ENCODE assay signal across 29 mouse cellular contexts in the genomic region with DNA sequence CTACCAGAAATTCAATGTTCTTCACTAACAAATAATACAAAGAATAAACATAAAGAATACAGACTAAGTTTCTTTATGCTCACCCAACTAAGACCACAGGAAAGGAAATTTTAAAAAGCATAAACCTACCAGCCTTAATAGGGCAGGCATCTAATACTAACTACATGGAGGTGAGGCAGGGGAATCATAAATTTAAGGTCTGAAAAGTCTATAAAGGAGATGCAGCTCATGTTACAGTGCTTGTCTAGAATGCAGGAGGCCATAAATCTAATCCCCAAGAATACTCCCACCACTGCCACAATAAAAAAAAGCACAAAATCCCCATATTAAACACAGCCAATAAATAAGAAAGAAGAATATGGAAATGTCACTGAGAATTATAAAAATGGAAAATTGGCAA. TPM values are rescaled to one million over a fixed set of nuclear protein-coding genes. Genes with fewer than 3 reads are reported as not detected.
DNase-seq lines count a peak whose midpoint lies in the region; ATAC-seq and TF ChIP-seq lines count a peak whose summit lies in the region.
"Had no signal": no experiment of that assay in that cellular context is flagged by ENCODE, and none has a peak within 500 bp of the region (broad histone marks: within the 10 kb centered on the region; RNA-seq: fewer than 3 reads in every experiment).

No protein-coding gene starts in this region.

- H3K9me3 ChIP-seq in kidney, embryonic 16.5 days (ENCODE audit: low read length), result no peaks in the 10 kb centered on the region
- H3K9me3 ChIP-seq in limb, embryonic 11.5 days (ENCODE audit: control insufficient read depth, low read length), result no peaks in the 10 kb centered on the region
- H3K9me3 ChIP-seq in limb, embryonic 10.5 days (replicated peaks), result no peaks in the 10 kb centered on the region
- H3K9me3 ChIP-seq in intestine, postnatal 0 days (ENCODE audit: control insufficient read depth), result no peaks in the 10 kb centered on the region
- H3K9me3 ChIP-seq: embryonic facial prominence, embryonic 13.5 days; embryonic facial prominence, embryonic 15.5 days; forebrain, embryonic 10.5 days; forebrain, embryonic 12.5 days; G1E had no signal

- DNase-seq in embryo, embryonic 11 days, result peak; percentile 10
- no peak for DNase-seq in embryo, embryonic 9.5 days (ENCODE audit: extremely low spot score)
- DNase-seq in kidney, postnatal 4 days, result no peak
- no peak for DNase-seq in limb, embryonic 11.5 days (ENCODE audit: low spot score)
- DNase-seq in limb, embryonic 10.5 days (ENCODE audit: low spot score), result no peak
- DNase-seq: adrenal gland, adult 2 months; adrenal gland, postnatal 10 days; adrenal gland, postnatal 25 days; B cell, adult 2 months; cerebellum, adult 11 months; cerebellum, adult 18-20 months; cerebellum, adult 8-10 months; cerebellum, adult 9-11 months; cerebellum, postnatal 14 days; cerebellum, postnatal 36 days had no signal

- peaks cover 25% of the 10 kb centered on the region for H3K4me1 ChIP-seq in kidney, embryonic 16.5 days (ENCODE audit: insufficient read depth, low read length)
- peaks cover 8% of the 10 kb centered on the region; the same call in 1 of the 2 replicates for H3K4me1 ChIP-seq in limb, embryonic 11.5 days (ENCODE audit: control insufficient read depth, insufficient read depth, low read length)
- H3K4me1 ChIP-seq in limb, embryonic 10.5 days, result peaks cover 26% of the 10 kb centered on the region
- no peaks in the 10 kb centered on the region for H3K4me1 ChIP-seq in intestine, postnatal 0 days (replicated peaks; ENCODE audit: control insufficient read depth, insufficient read depth, low read length)

- no peak overlapping the region for H3K9ac ChIP-seq in kidney, embryonic 16.5 days (replicated peaks; ENCODE audit: low read length)
- no peak overlapping the region for H3K9ac ChIP-seq in limb, embryonic 11.5 days (ENCODE audit: low read length)
- no peak overlapping the region for H3K9ac ChIP-seq in intestine, postnatal 0 days (ENCODE audit: low read depth, low read length)
- H3K9ac ChIP-seq: embryonic facial prominence, embryonic 13.5 days; embryonic facial prominence, embryonic 15.5 days; forebrain, embryonic 12.5 days had no signal

- no peak overlapping the region for H3K4me3 ChIP-seq in kidney, embryonic 16.5 days (ENCODE audit: low read length)
- H3K4me3 ChIP-seq in limb, embryonic 11.5 days (ENCODE audit: low read depth, low read length), result no peak overlapping the region
- no peak overlapping the region for H3K4me3 ChIP-seq in limb, embryonic 10.5 days
- H3K4me3 ChIP-seq in intestine, postnatal 0 days (ENCODE audit: low read depth, low read length), result no peak overlapping the region
- H3K4me3 ChIP-seq: embryonic facial prominence, embryonic 13.5 days; embryonic facial prominence, embryonic 15.5 days; erythroblast, embryonic 14.5 days; forebrain, embryonic 10.5 days; forebrain, embryonic 12.5 days had no signal

- no peak overlapping the region for H3K27ac ChIP-seq in kidney, embryonic 16.5 days (ENCODE audit: low read length)
- no peak overlapping the region; the same call in 1 of the 2 replicates for H3K27ac ChIP-seq in limb, embryonic 11.5 days (replicated peaks; ENCODE audit: low read depth, low read length)
- no peak overlapping the region for H3K27ac ChIP-seq in limb, embryonic 10.5 days
- H3K27ac ChIP-seq in intestine, postnatal 0 days (ENCODE audit: low read depth, low read length), result no peak overlapping the region
- H3K27ac ChIP-seq: embryonic facial prominence, embryonic 13.5 days; embryonic facial prominence, embryonic 15.5 days; forebrain, embryonic 10.5 days; forebrain, embryonic 12.5 days had no signal

- H3K4me2 ChIP-seq in kidney, embryonic 16.5 days (replicated peaks; ENCODE audit: low read depth, low read length), result no peak overlapping the region
- no peak overlapping the region for H3K4me2 ChIP-seq in limb, embryonic 11.5 days (ENCODE audit: low read depth, severe bottlenecking)
- H3K4me2 ChIP-seq in intestine, postnatal 0 days (replicated peaks; ENCODE audit: low read depth), result no peak overlapping the region
- H3K4me2 ChIP-seq: embryonic facial prominence, embryonic 13.5 days; embryonic facial prominence, embryonic 15.5 days; forebrain, embryonic 12.5 days had no signal

- H3K27me3 ChIP-seq in kidney, embryonic 16.5 days (ENCODE audit: insufficient read depth, low read length), result no peaks in the 10 kb centered on the region
- H3K27me3 ChIP-seq in limb, embryonic 11.5 days (ENCODE audit: control insufficient read depth, insufficient read depth, low read length), result no peaks in the 10 kb centered on the region
- H3K27me3 ChIP-seq in limb, embryonic 10.5 days (ENCODE audit: low read depth, poor library complexity, severe bottlenecking), result no peaks in the 10 kb centered on the region
- no peaks in the 10 kb centered on the region for H3K27me3 ChIP-seq in intestine, postnatal 0 days (replicated peaks; ENCODE audit: control insufficient read depth, insufficient read depth, low read length)
- H3K27me3 ChIP-seq: CH12.LX; embryonic facial prominence, embryonic 13.5 days; embryonic facial prominence, embryonic 15.5 days; forebrain, embryonic 12.5 days; Patski had no signal

- no peak for TF ChIP-seq CTCF in intestine, postnatal 0 days (IDR thresholded peaks at IDR 0.05; ENCODE audit: low read depth)

- H3K36me3 ChIP-seq in kidney, embryonic 16.5 days (ENCODE audit: insufficient read depth, low read length), result 0 out of 2 replicates have a peak, but pooled peaks cover 6% of the 10 kb centered on the region
- peaks cover 2% of the 10 kb centered on the region; the same call in 1 of the 2 replicates for H3K36me3 ChIP-seq in limb, embryonic 11.5 days (ENCODE audit: control insufficient read depth, insufficient read depth, low read length)
- peaks cover 28% of the 10 kb centered on the region for H3K36me3 ChIP-seq in limb, embryonic 10.5 days
- H3K36me3 ChIP-seq in intestine, postnatal 0 days (ENCODE audit: control insufficient read depth, insufficient read depth), result peaks cover 9% of the 10 kb centered on the region; the same call in 1 of the 2 replicates
- H3K36me3 ChIP-seq: embryonic facial prominence, embryonic 15.5 days; forebrain, embryonic 12.5 days had no signal

- ATAC-seq in kidney, embryonic 16.5 days (ENCODE audit: low FRiP score, low TSS enrichment), result 0 out of 2 replicates have a peak, but pooled peaks have one; percentile 58
- 0 out of 2 replicates have a peak, but pooled peaks have one; percentile 62 for ATAC-seq in limb, embryonic 11.5 days (ENCODE audit: insufficient number of reproducible peaks, low FRiP score, low TSS enrichment, low read depth)
- no peak for ATAC-seq in intestine, postnatal 0 days
- ATAC-seq: activated CD4-positive, CD25-positive, alpha-beta regulatory T cell, adult 4 months; CD4-positive, CD25-positive, alpha-beta regulatory T cell, adult 4 months; forebrain, embryonic 14.5 days; forebrain, embryonic 16.5 days; Patski had no signal

RNA-seq across cellular contexts. Expression of gene Fgfr1op2, which starts 4.9 kb away (rescaled TPM):
- 92.6 and 92.7 TPM in 2 replicates for polyA plus RNA-seq in kidney, embryonic 16.5 days (2015; fragmentation: Nextera tagmentation; extraction: Ambion mirVana)
- 92.1 and 95.1 TPM in 2 replicates for polyA plus RNA-seq in limb, embryonic 11.5 days (2014; fragmentation: Nextera tagmentation; extraction: Ambion mirVana)
- 84.2 and 87.8 TPM in 2 replicates for polyA plus RNA-seq in limb, embryonic 10.5 days (2016; fragmentation: Nextera tagmentation; extraction: Ambion mirVana)
- 75.1 and 78.8 TPM in 2 replicates for polyA plus RNA-seq in intestine, postnatal 0 days (2015; fragmentation: Nextera tagmentation; extraction: Ambion mirVana)

RNA-seq across cellular contexts. Expression of gene Ints13, which starts 5.6 kb away (rescaled TPM):
- 79.5 and 83.1 TPM in 2 replicates for polyA plus RNA-seq in kidney, embryonic 16.5 days (2015; fragmentation: Nextera tagmentation; extraction: Ambion mirVana)
- polyA plus RNA-seq in limb, embryonic 11.5 days (2014; fragmentation: Nextera tagmentation; extraction: Ambion mirVana), result 98.5 and 100 TPM in 2 replicates
- 80.1 and 101 TPM in 2 replicates for polyA plus RNA-seq in limb, embryonic 10.5 days (2016; fragmentation: Nextera tagmentation; extraction: Ambion mirVana)
- polyA plus RNA-seq in intestine, postnatal 0 days (2015; fragmentation: Nextera tagmentation; extraction: Ambion mirVana), result 15.7 and 16.1 TPM in 2 replicates
